ENCODE assay signal across 22 mouse cellular contexts in genomic region chr1:134525015-134525414, GRCm38 (mm10). TPM values are rescaled to one million over a fixed set of nuclear protein-coding genes. Genes with fewer than 3 reads are reported as not detected.
DNase-seq lines count a peak whose midpoint lies in the region; ATAC-seq and TF ChIP-seq lines count a peak whose summit lies in the region.
"Had no signal": no experiment of that assay in that cellular context is flagged by ENCODE, and none has a peak within 500 bp of the region (broad histone marks: within the 10 kb centered on the region; RNA-seq: fewer than 3 reads in every experiment).

No protein-coding gene starts in this region.

- H3K9ac ChIP-seq in heart, adult 2 months (ENCODE audit: low read depth, low read length) = no peak overlapping the region
- no peak overlapping the region for H3K9ac ChIP-seq in liver, embryonic 13.5 days
- H3K9ac ChIP-seq: embryonic facial prominence, embryonic 12.5 days; forebrain, embryonic 13.5 days; forebrain, embryonic 15.5 days; forebrain, postnatal 0 days had no signal

- ATAC-seq in liver, embryonic 13.5 days (ENCODE audit: low read depth) = no peak
- ATAC-seq: forebrain, embryonic 13.5 days; forebrain, embryonic 15.5 days; forebrain, postnatal 0 days had no signal

- no peak overlapping the region for H3K4me3 ChIP-seq in heart, adult 2 months
- no peak overlapping the region for H3K4me3 ChIP-seq in liver, embryonic 13.5 days (replicated peaks)
- H3K4me3 ChIP-seq: embryonic facial prominence, embryonic 10.5 days; embryonic facial prominence, embryonic 12.5 days; forebrain, embryonic 13.5 days; forebrain, embryonic 15.5 days had no signal

- WGBS in heart, adult 2 months = 94% methylated on average over 1 of the region's 1 CpGs
- 79% methylated on average over 1 of the region's 1 CpGs for WGBS in liver, embryonic 13.5 days (ENCODE audit: insufficient replicate concordance)

- H3K27me3 ChIP-seq in heart, adult 2 months (ENCODE audit: control insufficient read depth, insufficient read depth, low read length) = no peaks in the 10 kb centered on the region
- no peaks in the 10 kb centered on the region for H3K27me3 ChIP-seq in liver, embryonic 13.5 days
- H3K27me3 ChIP-seq: CH12.LX; embryonic facial prominence, embryonic 12.5 days; forebrain, embryonic 13.5 days; forebrain, embryonic 15.5 days had no signal

- TF ChIP-seq EP300 in heart, adult 2 months (IDR thresholded peaks at IDR 0.05; ENCODE audit: insufficient read depth, low read depth, low read length) = no peak

- no peaks in the 10 kb centered on the region for H3K79me2 ChIP-seq in heart, adult 2 months (replicated peaks; ENCODE audit: control insufficient read depth, insufficient read depth, low read length)

- no peaks in the 10 kb centered on the region for H3K36me3 ChIP-seq in heart, adult 2 months (ENCODE audit: control insufficient read depth, insufficient read depth, low read length)
- no peaks in the 10 kb centered on the region for H3K36me3 ChIP-seq in liver, embryonic 13.5 days
- H3K36me3 ChIP-seq: embryonic facial prominence, embryonic 10.5 days; embryonic facial prominence, embryonic 12.5 days; forebrain, embryonic 15.5 days had no signal

- H3K27ac ChIP-seq in heart, adult 2 months = no peak overlapping the region
- 0 out of 2 replicates have a peak overlapping the region, but pooled peaks have one; percentile 94 for H3K27ac ChIP-seq in liver, embryonic 13.5 days
- H3K27ac ChIP-seq: embryonic facial prominence, embryonic 10.5 days; embryonic facial prominence, embryonic 12.5 days; forebrain, embryonic 13.5 days; forebrain, embryonic 15.5 days had no signal

- no peaks in the 10 kb centered on the region for H3K9me3 ChIP-seq in liver, embryonic 13.5 days (replicated peaks)
- H3K9me3 ChIP-seq: embryonic facial prominence, embryonic 10.5 days; embryonic facial prominence, embryonic 12.5 days; forebrain, embryonic 13.5 days; forebrain, embryonic 15.5 days had no signal

- peak; percentile 68 for DNase-seq in heart, adult 11 months
- DNase-seq in heart, adult 2 months = no peak
- DNase-seq in liver, embryonic 13.5 days = no peak
- no peak for DNase-seq in liver
- DNase-seq in ES-CJ7 (ENCODE audit: low read depth, low spot score) = peak; percentile 14
- DNase-seq: adrenal gland, postnatal 25 days; cerebellum, adult 11-12 months; cerebellum, adult 2 months; cerebellum, adult 9-10 months; cerebellum, postnatal 25 days; forebrain, postnatal 0 days had no signal

- H3K4me2 ChIP-seq in liver, embryonic 13.5 days = no peak overlapping the region
- H3K4me2 ChIP-seq: embryonic facial prominence, embryonic 12.5 days; forebrain, embryonic 13.5 days; forebrain, embryonic 15.5 days had no signal

- no peak for TF ChIP-seq CTCF in heart, adult 2 months (IDR thresholded peaks at IDR 0.05)

- no peak for TF ChIP-seq POLR2A in heart, adult 2 months (IDR thresholded peaks at IDR 0.05; ENCODE audit: insufficient read depth, low read depth, low read length)

- no peaks in the 10 kb centered on the region for H3K4me1 ChIP-seq in heart, adult 2 months (ENCODE audit: control insufficient read depth, insufficient read depth, low read length)
- H3K4me1 ChIP-seq in liver, embryonic 13.5 days (replicated peaks) = peaks cover 60% of the 10 kb centered on the region
- H3K4me1 ChIP-seq: embryonic facial prominence, embryonic 10.5 days; embryonic facial prominence, embryonic 12.5 days; forebrain, embryonic 13.5 days; forebrain, embryonic 15.5 days had no signal

- intact Hi-C loops in heart, adult 2 months (cut with DNase I) = no loop called here

RNA-seq across cellular contexts. Expression of gene Mgat4e, which starts 24.5 kb away (rescaled TPM):
- total RNA-seq in heart, adult 2 months (2021) = not detected
- polyA plus RNA-seq in heart, adult 2 months (2012; rRNA removed) = 0.20 TPM in 1 of 2 replicates, not detected in the other
- not detected in 2 replicates for polyA plus RNA-seq in liver, embryonic 13.5 days (2015; fragmentation: Nextera tagmentation; extraction: Ambion mirVana)
- total RNA-seq: adrenal gland, adult 2 months; adrenal gland, postnatal 10 days; adrenal gland, postnatal 25 days; forebrain, postnatal 0 days had no signal
- polyA plus RNA-seq: adrenal gland, adult 2 months; CD4-positive, CD25-positive, alpha-beta regulatory T cell, adult 4 months; cerebellum, adult 2 months; cortical plate, adult 2 months; embryonic facial prominence, embryonic 10.5 days; embryonic facial prominence, embryonic 14.5 days; forebrain, embryonic 11.5 days; forebrain, embryonic 13.5 days; forebrain, embryonic 15.5 days; forebrain, postnatal 0 days had no signal

RNA-seq across cellular contexts. Expression of gene Rabif, which starts 30.6 kb away (rescaled TPM):
- total RNA-seq in heart, adult 2 months (2021) = 1 to 10 TPM; 8.6 to 9.1 TPM
- polyA plus RNA-seq in heart, adult 2 months (2012; rRNA removed) = 9.1 and 14.9 TPM in 2 replicates
- polyA plus RNA-seq in liver, embryonic 13.5 days (2015; fragmentation: Nextera tagmentation; extraction: Ambion mirVana) = 19.8 and 23.9 TPM in 2 replicates

RNA-seq across cellular contexts. Expression of gene Kdm5b, which starts 35.0 kb away (rescaled TPM):
- total RNA-seq in heart, adult 2 months (2021) = 10 to 100 TPM; 11.6 to 13.2 TPM
- polyA plus RNA-seq in heart, adult 2 months (2012; rRNA removed) = 3.3 and 7.0 TPM in 2 replicates
- polyA plus RNA-seq in liver, embryonic 13.5 days (2015; fragmentation: Nextera tagmentation; extraction: Ambion mirVana) = 7.6 and 7.7 TPM in 2 replicates

Comparison
In these comparisons a context has a peak if more than half of its experiments do, and no peak if none do; other contexts are left out.
1. DNase-seq: peak in heart, adult 11 months (single experiment) and ES-CJ7 (single experiment); none in heart, adult 2 months (0 of 2), liver, embryonic 13.5 days (single experiment) and liver (single experiment).